Mouse (Mus musculus) C2C12 (cell line): ENCODE measurements around the gene Diras1.

Source experiments
- CTCF ChIP-seq: IDR thresholded peaks from one replicate; pipeline ENCODE4 v1.5.1; 2011; ENCODE audit not compliant: control insufficient read depth, insufficient read depth, insufficient read length
- FOSL1 ChIP-seq: IDR thresholded peaks from one replicate; pipeline ENCODE4 v1.8.0; 2011; ENCODE audit warnings: mild to moderate bottlenecking, low read length; ENCODE audit not compliant: poor library complexity, insufficient read depth, severe bottlenecking
- MYOD1 ChIP-seq: IDR thresholded peaks from one replicate; pipeline ENCODE4 v1.6.1; 2011; ENCODE audit warnings: low read depth; ENCODE audit not compliant: control insufficient read depth, insufficient read length
- USF1 ChIP-seq: IDR thresholded peaks from one replicate; pipeline ENCODE4 v1.6.1; 2011; ENCODE audit warnings: low read depth, mild to moderate bottlenecking, control low read depth, moderate library complexity

GRCm38 (mm10) chr10:80973722-80974121, 51.7 kb downstream of the Diras1 start:
- TF ChIP-seq USF1 = no peak
- TF ChIP-seq CTCF = no peak
- no peak for TF ChIP-seq MYOD1
- TF ChIP-seq FOSL1 = no peak
